Mouse (Mus musculus) liver, embryonic 11.5 days (tissue): Measurements from ENCODE around the gene Dclre1b. TPM values are rescaled to one million over a fixed set of nuclear protein-coding genes. Genes with fewer than 3 reads are reported as not detected.

Source experiments
- ATAC-seq: fragments of 200-750 bp; cut with Nextera tagmentation; replicated peaks from 2 replicates; pipeline ENCODE4 v1.8.0; 2017; ENCODE audit warnings: moderate number of reproducible peaks, mild to moderate bottlenecking, moderate TSS enrichment, moderate library complexity; ENCODE audit not compliant: low FRiP score
- DNase-seq: peaks from one replicate; pipeline ENCODE4 v3.0.0-alpha.2; 2017; ENCODE audit warnings: low spot score
- H3K27ac ChIP-seq: fragments of 300-500 bp; sonication (generic); 2 replicates; pipeline ENCODE4 v1.5.1; 2014; ENCODE audit warnings: mild to moderate bottlenecking, low read depth, low read length, control low read depth
- H3K27me3 ChIP-seq: fragments of 300-500 bp; sonication (generic); replicated peaks from 2 replicates; pipeline ENCODE4 v1.6.1; 2014; ENCODE audit warnings: low read length, mixed read lengths; ENCODE audit not compliant: control insufficient read depth, insufficient read depth
- H3K36me3 ChIP-seq: fragments of 300-500 bp; sonication (generic); 2 replicates; pipeline ENCODE4 v1.6.1; 2014; ENCODE audit warnings: mild to moderate bottlenecking, low read length, moderate library complexity, mixed read lengths; ENCODE audit not compliant: control insufficient read depth, insufficient read depth
- H3K4me1 ChIP-seq: fragments of 300-500 bp; sonication (generic); replicated peaks from 2 replicates; pipeline ENCODE4 v1.6.1; 2014; ENCODE audit warnings: low read length, mixed read lengths; ENCODE audit not compliant: control insufficient read depth, insufficient read depth
- H3K4me2 ChIP-seq: fragments of 300-500 bp; sonication (generic); 2 replicates; pipeline ENCODE4 v1.6.1; 2014; ENCODE audit warnings: mild to moderate bottlenecking, control low read depth, moderate library complexity
- H3K4me3 ChIP-seq: fragments of 300-500 bp; sonication (generic); 2 replicates; pipeline ENCODE4 v1.5.1; 2014; ENCODE audit warnings: low read depth, low read length, control low read depth
- H3K9ac ChIP-seq: fragments of 300-500 bp; sonication (generic); 2 replicates; pipeline ENCODE4 v1.6.1; 2014; ENCODE audit warnings: low read depth, low read length, control low read depth
- H3K9me3 ChIP-seq: fragments of 300-500 bp; sonication (generic); 2 replicates; pipeline ENCODE4 v1.6.1; 2016; ENCODE audit warnings: low read length, inconsistent platforms, mixed read lengths; ENCODE audit not compliant: control insufficient read depth
- WGBS: fragments of 180-500 bp; shearing (Covaris S2); extraction: QIAGEN DNeasy Blood & Tissue Kit; methylation state at CpG from one replicate; pipeline ENCODE4 v1.1.7; 2014; 5-methylcytosine and 5-hydroxymethylcytosine counted together
- polyA plus RNA-seq: library from polyadenylated mRNA; unstranded; fragments of >200 nt; fragmentation: Nextera tagmentation; extraction: Ambion mirVana; gene quantifications from 2 replicates; pipeline ENCODE4 v1.2.1, GENCODE M21; 2014

The Dclre1b gene
- polyA plus RNA-seq, 1 experiment from 2014 or later, result 36.8 TPM

GRCm38 (mm10) chr3:103787225-103787624 lies 22.0 kb downstream of the Dclre1b start:
- DNase-seq, result no peak
- Histone ChIP-seq H3K27me3 (no peaks in the 10 kb centered on the region), H3K4me2 (no peak overlapping the region; the same call in 1 of the 2 replicates), H3K27ac (no peak overlapping the region), H3K4me3 (no peak overlapping the region), H3K9ac (no peak overlapping the region), H3K36me3 (no peaks in the 10 kb centered on the region), H3K4me1 (peaks cover 36% of the 10 kb centered on the region), H3K9me3 (no peaks in the 10 kb centered on the region)
- no peak for ATAC-seq
- 54% methylated on average over 7 of the region's 7 CpGs for WGBS

- H3K9ac ChIP-seq, result no peak overlapping the region
- no peaks in the 10 kb centered on the region for H3K36me3 ChIP-seq
- no peak overlapping the region for H3K4me3 ChIP-seq
- H3K27me3 ChIP-seq, result no peaks in the 10 kb centered on the region
- DNase-seq, result no peak
- H3K9me3 ChIP-seq, result no peaks in the 10 kb centered on the region
- peaks cover 29% of the 10 kb centered on the region for H3K4me1 ChIP-seq
- H3K27ac ChIP-seq, result no peak overlapping the region
- ATAC-seq, result no peak
- no peak overlapping the region for H3K4me2 ChIP-seq
- WGBS, result 60% methylated on average over 4 of the region's 4 CpGs
Observed at GRCm38 (mm10) chr3:103782844-103783609, 26.2 kb downstream of the Dclre1b start.

- Histone ChIP-seq H3K4me3 (no peak overlapping the region), H3K27me3 (no peaks in the 10 kb centered on the region), H3K9me3 (no peaks in the 10 kb centered on the region), H3K27ac (no peak overlapping the region), H3K36me3 (peaks cover 11% of the 10 kb centered on the region), H3K4me2 (no peak overlapping the region), H3K9ac (no peak overlapping the region), H3K4me1 (peaks cover 17% of the 10 kb centered on the region)
- ATAC-seq (no peak), DNase-seq (no peak)
- 81% methylated on average over 5 of the region's 5 CpGs for WGBS
Observed at GRCm38 (mm10) chr3:103780777-103781176, 28.5 kb downstream of the Dclre1b start.

GRCm38 (mm10) chr3:103780271-103780670 lies 29.0 kb downstream of the Dclre1b start:
- peaks cover 17% of the 10 kb centered on the region for H3K4me1 ChIP-seq
- no peak overlapping the region for H3K9ac ChIP-seq
- H3K36me3 ChIP-seq, result peaks cover 13% of the 10 kb centered on the region
- no peak overlapping the region for H3K27ac ChIP-seq
- DNase-seq (no peak), ATAC-seq (no peak)
- H3K4me3 ChIP-seq, result no peak overlapping the region
- WGBS, result 85% methylated on average over 3 of the region's 3 CpGs
- H3K9me3 ChIP-seq, result no peaks in the 10 kb centered on the region
- H3K4me2 ChIP-seq, result no peak overlapping the region
- no peaks in the 10 kb centered on the region for H3K27me3 ChIP-seq

GRCm38 (mm10) chr3:103779183-103779582 lies 30.1 kb downstream of the Dclre1b start:
- H3K27ac ChIP-seq, result no peak overlapping the region
- H3K27me3 ChIP-seq, result no peaks in the 10 kb centered on the region
- H3K4me1 ChIP-seq, result peaks cover 17% of the 10 kb centered on the region
- no peaks in the 10 kb centered on the region for H3K9me3 ChIP-seq
- H3K4me3 ChIP-seq, result no peak overlapping the region
- no peak for ATAC-seq
- no peak overlapping the region for H3K9ac ChIP-seq
- no peak for DNase-seq
- WGBS, result 70% methylated on average over 7 of the region's 7 CpGs
- H3K36me3 ChIP-seq, result peaks cover 13% of the 10 kb centered on the region
- no peak overlapping the region for H3K4me2 ChIP-seq

GRCm38 (mm10) chr3:103778660-103779059 lies 30.6 kb downstream of the Dclre1b start:
- Histone ChIP-seq H3K9me3 (no peaks in the 10 kb centered on the region), H3K4me3 (no peak overlapping the region), H3K4me2 (no peak overlapping the region), H3K4me1 (peaks cover 11% of the 10 kb centered on the region), H3K27ac (no peak overlapping the region), H3K27me3 (no peaks in the 10 kb centered on the region), H3K9ac (no peak overlapping the region), H3K36me3 (peaks cover 13% of the 10 kb centered on the region)
- ATAC-seq, result no peak
- DNase-seq, result no peak
- WGBS, result 71% methylated on average over 6 of the region's 6 CpGs

- no peak overlapping the region for H3K4me3 ChIP-seq
Observed at GRCm38 (mm10) chr3:103777940-103778339, 31.3 kb downstream of the Dclre1b start.

GRCm38 (mm10) chr3:103774009-103774408 lies 35.2 kb downstream of the Dclre1b start:
- H3K27ac ChIP-seq, result no peak overlapping the region
- no peaks in the 10 kb centered on the region for H3K9me3 ChIP-seq
- 88% methylated on average over 15 of the region's 15 CpGs for WGBS
- H3K4me1 ChIP-seq, result no peaks in the 10 kb centered on the region
- no peaks in the 10 kb centered on the region for H3K27me3 ChIP-seq
- DNase-seq (no peak), ATAC-seq (no peak)
- H3K9ac ChIP-seq, result no peak overlapping the region
- H3K4me3 ChIP-seq, result no peak overlapping the region
- H3K4me2 ChIP-seq, result no peak overlapping the region
- H3K36me3 ChIP-seq, result peaks cover 20% of the 10 kb centered on the region

More at GRCm38 (mm10) chr3:103777940-103778339, 31.3 kb downstream of the Dclre1b start:
- Histone ChIP-seq H3K9ac (no peak overlapping the region), H3K4me1 (peaks cover 6% of the 10 kb centered on the region), H3K4me2 (no peak overlapping the region), H3K9me3 (no peaks in the 10 kb centered on the region), H3K27me3 (no peaks in the 10 kb centered on the region), H3K27ac (no peak overlapping the region), H3K36me3 (peaks cover 13% of the 10 kb centered on the region)
- ATAC-seq, result no peak
- WGBS, result 86% methylated on average over 11 of the region's 11 CpGs
- no peak for DNase-seq

GRCm38 (mm10) chr3:103773508-103773907 lies 35.7 kb downstream of the Dclre1b start:
- ATAC-seq (no peak), DNase-seq (no peak)
- WGBS, result 85% methylated on average over 3 of the region's 3 CpGs
- H3K4me1 ChIP-seq, result no peaks in the 10 kb centered on the region
- no peaks in the 10 kb centered on the region for H3K27me3 ChIP-seq
- no peak overlapping the region for H3K4me2 ChIP-seq
- H3K9ac ChIP-seq, result no peak overlapping the region
- no peak overlapping the region for H3K4me3 ChIP-seq
- no peaks in the 10 kb centered on the region for H3K9me3 ChIP-seq
- peaks cover 22% of the 10 kb centered on the region for H3K36me3 ChIP-seq
- no peak overlapping the region for H3K27ac ChIP-seq
